Mouse (Mus musculus): ENCODE data around the gene Cdrt4. TPM values are rescaled to one million over a fixed set of nuclear protein-coding genes. Genes with fewer than 3 reads are reported as not detected.

The Cdrt4 gene
- total and polyA plus RNA-seq, 3 experiments, result not detected

GRCm38 (mm10) chr11:62914532-62914931, 36.5 kb upstream of the Cdrt4 start:
- H3K9ac ChIP-seq (ENCODE audit: control insufficient read depth, low read depth, low read length, poor library complexity, severe bottlenecking), result no peak overlapping the region
- DNase-seq (ENCODE audit: low read depth, low spot score), result peak; percentile 28
- no peaks in the 10 kb centered on the region for H3K27me3 ChIP-seq (ENCODE audit: control insufficient read depth in 1 of 2, insufficient read depth in 2 of 2, low read length in 2 of 2)
- H3K27ac ChIP-seq (ENCODE audit: control insufficient read depth, low read depth, low read length), result no peak overlapping the region
- H3K4me3 ChIP-seq (ENCODE audit: control insufficient read depth in 1 of 2, insufficient read depth in 1 of 2, low read depth in 2 of 2, low read length in 2 of 2), result no peak overlapping the region
- peak; percentile 29 to 65 (median 64) for TF ChIP-seq CTCF (IDR thresholded peaks at IDR 0.05 in 2 of 3, conservative IDR thresholded peaks at IDR 0.05 in 1 of 3; ENCODE audit: control insufficient read depth in 1 of 3, insufficient read depth in 1 of 3, low read depth in 2 of 3, low read length in 3 of 3, poor library complexity in 1 of 3, severe bottlenecking in 1 of 3)
- TF ChIP-seq MAZ (IDR thresholded peaks at IDR 0.05; ENCODE audit: low read depth, low read length), result no peak
- peak; percentile 57 for TF ChIP-seq SMC3 (IDR thresholded peaks at IDR 0.05; ENCODE audit: low read depth, low read length)
- TF ChIP-seq RAD21 (IDR thresholded peaks at IDR 0.05; ENCODE audit: low read depth, low read length), result peak; percentile 28
- TF ChIP-seq POLR2A (IDR thresholded peaks at IDR 0.05; ENCODE audit: control insufficient read depth in 1 of 2, insufficient read depth in 1 of 2, low read depth in 1 of 2, low read length in 2 of 2, poor library complexity in 1 of 2), result no peak
- H3K9me3 ChIP-seq (replicated peaks; ENCODE audit: insufficient read depth, low read length), result no peaks in the 10 kb centered on the region
- H3K79me2 ChIP-seq (ENCODE audit: control insufficient read depth, insufficient read depth, low read length, poor library complexity), result no peaks in the 10 kb centered on the region
- H3K4me1 ChIP-seq (ENCODE audit: control insufficient read depth in 1 of 2, insufficient read depth in 2 of 2, low read length in 2 of 2), result no peaks in the 10 kb centered on the region
- 0 out of 4 replicates have a peak, but pooled peaks cover 0 to 2% of the 10 kb centered on the region in 2 experiments for H3K36me3 ChIP-seq (ENCODE audit: control insufficient read depth in 1 of 2, insufficient read depth in 2 of 2, low read length in 2 of 2)

GRCm38 (mm10) chr11:62915486-62915885, 35.5 kb upstream of the Cdrt4 start:
- H3K27me3 ChIP-seq (ENCODE audit: control insufficient read depth in 1 of 2, insufficient read depth in 2 of 2, low read length in 2 of 2), result no peaks in the 10 kb centered on the region
- H3K4me3 ChIP-seq (ENCODE audit: control insufficient read depth in 1 of 2, insufficient read depth in 1 of 2, low read depth in 2 of 2, low read length in 2 of 2), result no peak overlapping the region
- no peak for TF ChIP-seq MYC (IDR thresholded peaks at IDR 0.05; ENCODE audit: low read depth, low read length)
- no peak for TF ChIP-seq ZKSCAN1 (IDR thresholded peaks at IDR 0.05; ENCODE audit: low read depth, low read length)
- no peak for TF ChIP-seq ETS1 (IDR thresholded peaks at IDR 0.05; ENCODE audit: low read depth, low read length)
- no peak for TF ChIP-seq CHD2 (IDR thresholded peaks at IDR 0.05; ENCODE audit: low read length)
- no peak for TF ChIP-seq E2F4 (IDR thresholded peaks at IDR 0.05; ENCODE audit: borderline replicate concordance, low read depth, low read length)
- no peak for TF ChIP-seq NRF1 (IDR thresholded peaks at IDR 0.05; ENCODE audit: insufficient read depth, low read depth, low read length, poor library complexity, severe bottlenecking)
- no peak for TF ChIP-seq RAD21 (IDR thresholded peaks at IDR 0.05; ENCODE audit: low read depth, low read length)
- TF ChIP-seq TCF12 (IDR thresholded peaks at IDR 0.05; ENCODE audit: low read depth, low read length), result no peak
- no peak for TF ChIP-seq SIN3A (IDR thresholded peaks at IDR 0.05; ENCODE audit: low read length)
- TF ChIP-seq ELF1 (IDR thresholded peaks at IDR 0.05; ENCODE audit: low read depth, low read length), result no peak
- DNase-seq (ENCODE audit: low read depth, low spot score), result no peak
- no peaks in the 10 kb centered on the region for H3K36me3 ChIP-seq (ENCODE audit: control insufficient read depth in 1 of 2, insufficient read depth in 2 of 2, low read length in 2 of 2)
- no peak overlapping the region for H3K27ac ChIP-seq (ENCODE audit: control insufficient read depth, low read depth, low read length)
- H3K9ac ChIP-seq (ENCODE audit: control insufficient read depth, low read depth, low read length, poor library complexity, severe bottlenecking), result no peak overlapping the region
- H3K79me2 ChIP-seq (ENCODE audit: control insufficient read depth, insufficient read depth, low read length, poor library complexity), result no peaks in the 10 kb centered on the region
- no peaks in the 10 kb centered on the region for H3K4me1 ChIP-seq (ENCODE audit: control insufficient read depth in 1 of 2, insufficient read depth in 2 of 2, low read length in 2 of 2)
- H3K9me3 ChIP-seq (replicated peaks; ENCODE audit: insufficient read depth, low read length), result no peaks in the 10 kb centered on the region

- Histone ChIP-seq H3K79me2 (ENCODE audit: control insufficient read depth, insufficient read depth, low read length, poor library complexity) (no peaks in the 10 kb centered on the region), H3K27me3 (ENCODE audit: control insufficient read depth in 1 of 2, insufficient read depth in 2 of 2, low read length in 2 of 2) (no peaks in the 10 kb centered on the region), H3K27ac (ENCODE audit: control insufficient read depth, low read depth, low read length) (no peak overlapping the region), H3K9ac (ENCODE audit: control insufficient read depth, low read depth, low read length, poor library complexity, severe bottlenecking) (no peak overlapping the region), H3K36me3 (ENCODE audit: control insufficient read depth in 1 of 2, insufficient read depth in 2 of 2, low read length in 2 of 2) (no peaks in the 10 kb centered on the region), H3K4me1 (ENCODE audit: control insufficient read depth in 1 of 2, insufficient read depth in 2 of 2, low read length in 2 of 2) (no peaks in the 10 kb centered on the region), H3K4me3 (ENCODE audit: control insufficient read depth in 1 of 2, insufficient read depth in 1 of 2, low read depth in 2 of 2, low read length in 2 of 2) (no peak overlapping the region), H3K9me3 (replicated peaks; ENCODE audit: insufficient read depth, low read length) (no peaks in the 10 kb centered on the region)
- TF ChIP-seq CTCF (IDR thresholded peaks at IDR 0.05 in 2 of 3, conservative IDR thresholded peaks at IDR 0.05 in 1 of 3; ENCODE audit: control insufficient read depth in 1 of 3, insufficient read depth in 1 of 3, low read depth in 2 of 3, low read length in 3 of 3, poor library complexity in 1 of 3, severe bottlenecking in 1 of 3) (no peak), MAFK (IDR thresholded peaks at IDR 0.05; ENCODE audit: borderline replicate concordance, low read depth, low read length) (no peak), POLR2AphosphoS2 (IDR thresholded peaks at IDR 0.05; ENCODE audit: low read length) (no peak), MYB (IDR thresholded peaks at IDR 0.05; ENCODE audit: low read depth, low read length) (no peak), TCF12 (IDR thresholded peaks at IDR 0.05; ENCODE audit: low read depth, low read length) (no peak), NRF1 (IDR thresholded peaks at IDR 0.05; ENCODE audit: insufficient read depth, low read depth, low read length, poor library complexity, severe bottlenecking) (no peak), RAD21 (IDR thresholded peaks at IDR 0.05; ENCODE audit: low read depth, low read length) (no peak), MAX (IDR thresholded peaks at IDR 0.05; ENCODE audit: low read length) (no peak), BHLHE40 (IDR thresholded peaks at IDR 0.05; ENCODE audit: borderline replicate concordance, low read depth, low read length) (no peak), RCOR1 (IDR thresholded peaks at IDR 0.05; ENCODE audit: low read depth, low read length) (no peak), E2F4 (IDR thresholded peaks at IDR 0.05; ENCODE audit: borderline replicate concordance, low read depth, low read length) (no peak), POLR2AphosphoS5 (IDR thresholded peaks at IDR 0.05; ENCODE audit: borderline replicate concordance, low read depth, low read length) (no peak), ZC3H11A (IDR thresholded peaks at IDR 0.05; ENCODE audit: low read depth, low read length) (no peak), MAZ (IDR thresholded peaks at IDR 0.05; ENCODE audit: low read depth, low read length) (no peak), ELF1 (IDR thresholded peaks at IDR 0.05; ENCODE audit: low read depth, low read length) (no peak), MYC (IDR thresholded peaks at IDR 0.05; ENCODE audit: low read depth, low read length) (no peak)
- DNase-seq (ENCODE audit: low read depth, low spot score), result no peak
Observed at GRCm38 (mm10) chr11:62916765-62917164, 34.2 kb upstream of the Cdrt4 start.
